Mouse (Mus musculus): Measurements from ENCODE around the gene Gm10283. TPM values are rescaled to one million over a fixed set of nuclear protein-coding genes. Genes with fewer than 3 reads are reported as not detected.
A peak's percentile ranks its signal among the peaks of the same experiment; 100 is the strongest.

Gm10283 gene
- polyA plus RNA-seq, 1 experiment from 2014 or later, result not detected

GRCm38 (mm10) chr8:60466686-60467335 is 36.2 kb downstream of the Gm10283 start:
- H3K4me1 ChIP-seq (ENCODE audit: control insufficient read depth, insufficient read depth, low read length), result no peaks in the 10 kb centered on the region
- H3K27me3 ChIP-seq (ENCODE audit: control insufficient read depth, insufficient read depth, low read length), result no peaks in the 10 kb centered on the region
- ATAC-seq (ENCODE audit: insufficient read depth, low FRiP score, low TSS enrichment) (peak; percentile 67; the same call in 1 of the 2 replicates), DNase-seq (ENCODE audit: low spot score) (peak; percentile 69)
- no peak overlapping the region for H3K4me2 ChIP-seq (ENCODE audit: low read depth)
- 41% methylated on average over 15 of the region's 15 CpGs for WGBS
- no peak overlapping the region for H3K27ac ChIP-seq (ENCODE audit: low read depth, low read length)
- no peak overlapping the region for H3K4me3 ChIP-seq (ENCODE audit: low read depth, low read length)
- H3K9me3 ChIP-seq (ENCODE audit: control insufficient read depth, low read length), result no peaks in the 10 kb centered on the region
- H3K9ac ChIP-seq (ENCODE audit: low read length), result no peak overlapping the region
- H3K36me3 ChIP-seq (ENCODE audit: control insufficient read depth, insufficient read depth, low read length), result no peaks in the 10 kb centered on the region

- Histone ChIP-seq H3K27me3 (ENCODE audit: control insufficient read depth, insufficient read depth, low read length) (no peaks in the 10 kb centered on the region), H3K4me1 (ENCODE audit: control insufficient read depth, insufficient read depth, low read length) (no peaks in the 10 kb centered on the region), H3K4me2 (ENCODE audit: low read depth) (no peak overlapping the region), H3K9me3 (ENCODE audit: control insufficient read depth, low read length) (no peaks in the 10 kb centered on the region), H3K9ac (ENCODE audit: low read length) (no peak overlapping the region), H3K4me3 (ENCODE audit: low read depth, low read length) (no peak overlapping the region), H3K36me3 (ENCODE audit: control insufficient read depth, insufficient read depth, low read length) (no peaks in the 10 kb centered on the region), H3K27ac (ENCODE audit: low read depth, low read length) (no peak overlapping the region)
- ATAC-seq (ENCODE audit: insufficient read depth, low FRiP score, low TSS enrichment) (no peak), DNase-seq (ENCODE audit: low spot score) (no peak)
- 77% methylated on average over 2 of the region's 2 CpGs for WGBS
Measured at GRCm38 (mm10) chr8:60449296-60449695, 53.7 kb downstream of the Gm10283 start.

- H3K9me3 ChIP-seq (ENCODE audit: control insufficient read depth, low read length), result no peaks in the 10 kb centered on the region
- H3K27ac ChIP-seq (ENCODE audit: low read depth, low read length), result no peak overlapping the region
- no peak for ATAC-seq (ENCODE audit: insufficient read depth, low FRiP score, low TSS enrichment)
- H3K4me1 ChIP-seq (ENCODE audit: control insufficient read depth, insufficient read depth, low read length), result no peaks in the 10 kb centered on the region
- 83% methylated on average over 6 of the region's 6 CpGs for WGBS
- H3K36me3 ChIP-seq (ENCODE audit: control insufficient read depth, insufficient read depth, low read length), result no peaks in the 10 kb centered on the region
- no peaks in the 10 kb centered on the region for H3K27me3 ChIP-seq (ENCODE audit: control insufficient read depth, insufficient read depth, low read length)
- no peak for DNase-seq (ENCODE audit: low spot score)
- no peak overlapping the region for H3K9ac ChIP-seq (ENCODE audit: low read length)
- no peak overlapping the region for H3K4me2 ChIP-seq (ENCODE audit: low read depth)
- no peak overlapping the region for H3K4me3 ChIP-seq (ENCODE audit: low read depth, low read length)
Measured at GRCm38 (mm10) chr8:60444989-60445388, 58.0 kb downstream of the Gm10283 start.

GRCm38 (mm10) chr8:60438557-60438956 is 64.4 kb downstream of the Gm10283 start:
- H3K27ac ChIP-seq (ENCODE audit: low read depth, low read length), result no peak overlapping the region
- no peaks in the 10 kb centered on the region for H3K27me3 ChIP-seq (ENCODE audit: control insufficient read depth, insufficient read depth, low read length)
- 39% methylated on average over 3 of the region's 3 CpGs for WGBS
- H3K4me1 ChIP-seq (ENCODE audit: control insufficient read depth, insufficient read depth, low read length), result no peaks in the 10 kb centered on the region
- H3K9ac ChIP-seq (ENCODE audit: low read length), result no peak overlapping the region
- ATAC-seq (ENCODE audit: insufficient read depth, low FRiP score, low TSS enrichment) (no peak), DNase-seq (ENCODE audit: low spot score) (no peak)
- H3K36me3 ChIP-seq (ENCODE audit: control insufficient read depth, insufficient read depth, low read length), result no peaks in the 10 kb centered on the region
- H3K4me2 ChIP-seq (ENCODE audit: low read depth), result no peak overlapping the region
- H3K4me3 ChIP-seq (ENCODE audit: low read depth, low read length), result no peak overlapping the region
- no peaks in the 10 kb centered on the region for H3K9me3 ChIP-seq (ENCODE audit: control insufficient read depth, low read length)

- Histone ChIP-seq H3K27ac (ENCODE audit: low read depth, low read length) (no peak overlapping the region), H3K9ac (ENCODE audit: low read length) (no peak overlapping the region), H3K27me3 (ENCODE audit: control insufficient read depth, insufficient read depth, low read length) (no peaks in the 10 kb centered on the region), H3K4me3 (ENCODE audit: low read depth, low read length) (no peak overlapping the region), H3K4me2 (ENCODE audit: low read depth) (no peak overlapping the region), H3K9me3 (ENCODE audit: control insufficient read depth, low read length) (no peaks in the 10 kb centered on the region), H3K4me1 (ENCODE audit: control insufficient read depth, insufficient read depth, low read length) (no peaks in the 10 kb centered on the region), H3K36me3 (ENCODE audit: control insufficient read depth, insufficient read depth, low read length) (no peaks in the 10 kb centered on the region)
- DNase-seq (ENCODE audit: low spot score), result no peak
- WGBS, result 95% methylated on average over 3 of the region's 3 CpGs
- ATAC-seq (ENCODE audit: insufficient read depth, low FRiP score, low TSS enrichment), result no peak
Measured at GRCm38 (mm10) chr8:60436872-60437271, 66.1 kb downstream of the Gm10283 start.

- DNase-seq (ENCODE audit: low spot score) (no peak), ATAC-seq (ENCODE audit: insufficient read depth, low FRiP score, low TSS enrichment) (no peak)
- WGBS, result 91% methylated on average over 5 of the region's 5 CpGs
Measured at GRCm38 (mm10) chr8:60432649-60433048, 70.3 kb downstream of the Gm10283 start.

GRCm38 (mm10) chr8:60406358-60406757 is 96.6 kb downstream of the Gm10283 start:
- H3K27ac ChIP-seq (ENCODE audit: low read depth, low read length), result no peak overlapping the region
- H3K4me2 ChIP-seq (ENCODE audit: low read depth), result no peak overlapping the region
- no peaks in the 10 kb centered on the region for H3K36me3 ChIP-seq (ENCODE audit: control insufficient read depth, insufficient read depth, low read length)
- H3K27me3 ChIP-seq (ENCODE audit: control insufficient read depth, insufficient read depth, low read length), result no peaks in the 10 kb centered on the region
- no peak overlapping the region for H3K4me3 ChIP-seq (ENCODE audit: low read depth, low read length)
- ATAC-seq (ENCODE audit: insufficient read depth, low FRiP score, low TSS enrichment) (no peak), DNase-seq (ENCODE audit: low spot score) (no peak)
- WGBS, result 75% methylated on average over 8 of the region's 8 CpGs
- no peaks in the 10 kb centered on the region for H3K4me1 ChIP-seq (ENCODE audit: control insufficient read depth, insufficient read depth, low read length)
- no peak overlapping the region for H3K9ac ChIP-seq (ENCODE audit: low read length)
- H3K9me3 ChIP-seq (ENCODE audit: control insufficient read depth, low read length), result no peaks in the 10 kb centered on the region

More at GRCm38 (mm10) chr8:60432649-60433048, 70.3 kb downstream of the Gm10283 start:
- no peak overlapping the region for H3K4me2 ChIP-seq (ENCODE audit: low read depth)
- H3K9ac ChIP-seq (ENCODE audit: low read length), result no peak overlapping the region
- H3K27ac ChIP-seq (ENCODE audit: low read depth, low read length), result no peak overlapping the region
- H3K27me3 ChIP-seq (ENCODE audit: control insufficient read depth, insufficient read depth, low read length), result no peaks in the 10 kb centered on the region
- no peaks in the 10 kb centered on the region for H3K4me1 ChIP-seq (ENCODE audit: control insufficient read depth, insufficient read depth, low read length)
- H3K4me3 ChIP-seq (ENCODE audit: low read depth, low read length), result no peak overlapping the region
- H3K9me3 ChIP-seq (ENCODE audit: control insufficient read depth, low read length), result no peaks in the 10 kb centered on the region
- H3K36me3 ChIP-seq (ENCODE audit: control insufficient read depth, insufficient read depth, low read length), result no peaks in the 10 kb centered on the region

GRCm38 (mm10) chr8:60404994-60405548 is 97.9 kb downstream of the Gm10283 start:
- H3K9ac ChIP-seq (ENCODE audit: low read length), result no peak overlapping the region
- ATAC-seq (ENCODE audit: insufficient read depth, low FRiP score, low TSS enrichment) (no peak), DNase-seq (ENCODE audit: low spot score) (no peak)
- WGBS, result 80% methylated on average over 6 of the region's 6 CpGs
- no peak overlapping the region for H3K4me2 ChIP-seq (ENCODE audit: low read depth)
- H3K27me3 ChIP-seq (ENCODE audit: control insufficient read depth, insufficient read depth, low read length), result no peaks in the 10 kb centered on the region
- H3K4me3 ChIP-seq (ENCODE audit: low read depth, low read length), result no peak overlapping the region
- H3K4me1 ChIP-seq (ENCODE audit: control insufficient read depth, insufficient read depth, low read length), result no peaks in the 10 kb centered on the region
- H3K36me3 ChIP-seq (ENCODE audit: control insufficient read depth, insufficient read depth, low read length), result no peaks in the 10 kb centered on the region
- no peak overlapping the region for H3K27ac ChIP-seq (ENCODE audit: low read depth, low read length)
- H3K9me3 ChIP-seq (ENCODE audit: control insufficient read depth, low read length), result no peaks in the 10 kb centered on the region

- Histone ChIP-seq H3K36me3 (ENCODE audit: control insufficient read depth, insufficient read depth, low read length) (no peaks in the 10 kb centered on the region), H3K4me2 (ENCODE audit: low read depth) (no peak overlapping the region), H3K27me3 (ENCODE audit: control insufficient read depth, insufficient read depth, low read length) (no peaks in the 10 kb centered on the region), H3K9ac (ENCODE audit: low read length) (no peak overlapping the region), H3K27ac (ENCODE audit: low read depth, low read length) (no peak overlapping the region), H3K4me3 (ENCODE audit: low read depth, low read length) (no peak overlapping the region), H3K4me1 (ENCODE audit: control insufficient read depth, insufficient read depth, low read length) (no peaks in the 10 kb centered on the region), H3K9me3 (ENCODE audit: control insufficient read depth, low read length) (no peaks in the 10 kb centered on the region)
- ATAC-seq (ENCODE audit: insufficient read depth, low FRiP score, low TSS enrichment) (no peak), DNase-seq (ENCODE audit: low spot score) (no peak)
- 85% methylated on average over 4 of the region's 4 CpGs for WGBS
Measured at GRCm38 (mm10) chr8:60393675-60394074, 109.3 kb downstream of the Gm10283 start.

All from neural tube, embryonic 11.5 days (tissue).